Mouse (Mus musculus) adrenal gland, postnatal 4 days (tissue): ENCODE data around the gene 1810009A15Rik. TPM values are rescaled to one million over a fixed set of nuclear protein-coding genes. Genes with fewer than 3 reads are reported as not detected.

Experiments used
- DNase-seq, 2 experiments: peaks; one replicate each; pipeline ENCODE4 v3.0.0; 2021 to 2022; ENCODE audit warnings: low spot score in 2 of 2, mixed read lengths in 2 of 2
- microRNA-seq: library from miRNA; unstranded; fragments of <30 nt; microRNA quantifications from one replicate; pipeline ENCODE4 v1.2.0, GENCODE M21; 2021
- total RNA-seq, 2 experiments: library from RNA; stranded (reverse); gene quantifications; 2 replicates each; pipeline ENCODE4 v1.2.3; 2021

The 1810009A15Rik gene
- total RNA-seq, 2 experiments from 2014 or later = 36.7 to 37.7 TPM

DNA sequence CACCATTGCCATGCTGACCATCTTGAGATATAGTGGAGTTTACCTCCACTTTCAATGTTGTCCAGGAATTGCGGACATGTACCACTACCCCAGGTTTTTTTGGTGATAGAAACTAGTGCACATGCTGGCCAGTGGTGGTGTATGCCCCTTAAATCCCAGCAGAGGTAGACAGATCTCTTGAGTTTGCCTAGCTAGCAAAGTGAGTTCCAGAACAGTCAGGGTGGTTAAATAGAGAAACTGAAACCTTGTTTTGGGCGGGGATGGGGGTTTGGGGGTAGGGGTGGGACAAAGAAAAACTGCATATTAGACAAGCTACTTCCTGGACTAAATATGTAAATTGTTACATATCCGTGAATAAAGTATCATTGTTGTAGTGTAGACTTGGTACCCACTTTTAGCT is 30.3 kb downstream of the 1810009A15Rik start:
- DNase-seq = no peak

- DNase-seq = no peak
Measured at GRCm38 (mm10) chr19:8919684-8920072, 31.0 kb downstream of the 1810009A15Rik start.

DNA sequence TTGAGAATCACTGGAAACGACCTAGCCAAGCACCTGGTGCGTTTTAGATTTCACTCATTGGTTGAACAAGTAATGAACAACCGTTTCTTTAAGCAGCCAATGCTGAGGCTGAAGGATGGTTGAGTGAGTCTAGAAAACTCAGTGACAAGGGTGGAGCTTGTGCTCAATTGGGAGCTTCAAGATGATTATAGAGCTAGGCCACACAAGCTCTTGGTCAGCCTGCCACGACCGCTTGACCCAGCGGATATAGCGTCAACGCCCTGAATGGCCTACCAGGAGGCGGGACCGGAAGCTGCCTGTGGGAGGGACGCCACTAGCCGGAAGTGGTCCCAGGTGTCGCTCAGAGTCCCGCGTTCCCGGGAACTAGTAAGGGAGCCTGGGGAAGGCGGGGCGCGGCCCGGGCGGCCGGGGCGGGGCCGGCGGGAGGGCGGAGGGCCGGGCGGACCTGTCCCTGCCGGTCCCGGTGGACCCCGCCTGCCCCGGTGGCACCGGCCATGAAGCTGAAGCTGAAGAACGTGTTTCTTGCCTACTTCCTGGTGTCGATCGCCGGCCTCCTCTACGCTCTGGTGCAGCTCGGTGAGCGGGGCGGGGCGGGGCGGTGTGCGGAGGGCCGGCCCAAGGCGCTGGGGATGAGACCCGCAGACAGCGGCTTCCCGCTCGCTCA is 31.6 kb downstream of the 1810009A15Rik start, which contains the start of gene B3gat3:
Gene B3gat3 (plus strand): TSS at position 302 of the 664 bp plus-strand sequence.
- peak; percentile 82 to 89 for DNase-seq

DNA sequence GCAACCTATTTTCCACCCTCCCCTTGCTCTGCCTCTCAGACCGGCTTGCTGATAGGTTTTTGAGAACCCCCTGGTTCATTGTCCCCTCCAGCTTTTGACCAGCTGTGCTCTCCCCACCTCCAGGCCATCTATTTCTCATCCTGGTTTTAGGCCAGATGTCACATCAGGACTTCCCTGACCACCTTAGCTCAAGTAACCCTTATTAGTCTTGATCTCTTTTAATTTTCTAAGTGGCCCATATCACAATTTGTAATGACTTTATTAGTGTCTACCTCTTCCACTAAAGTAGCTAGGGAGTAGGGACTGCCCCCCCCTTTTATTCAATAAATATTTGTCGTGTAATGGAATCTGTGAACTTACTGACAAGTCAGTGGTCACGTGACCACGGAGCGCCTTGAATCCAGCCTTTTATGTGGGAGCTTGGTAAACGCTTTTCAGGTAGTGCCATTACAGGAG is 32.2 kb downstream of the 1810009A15Rik start:
- DNase-seq = no peak

DNA sequence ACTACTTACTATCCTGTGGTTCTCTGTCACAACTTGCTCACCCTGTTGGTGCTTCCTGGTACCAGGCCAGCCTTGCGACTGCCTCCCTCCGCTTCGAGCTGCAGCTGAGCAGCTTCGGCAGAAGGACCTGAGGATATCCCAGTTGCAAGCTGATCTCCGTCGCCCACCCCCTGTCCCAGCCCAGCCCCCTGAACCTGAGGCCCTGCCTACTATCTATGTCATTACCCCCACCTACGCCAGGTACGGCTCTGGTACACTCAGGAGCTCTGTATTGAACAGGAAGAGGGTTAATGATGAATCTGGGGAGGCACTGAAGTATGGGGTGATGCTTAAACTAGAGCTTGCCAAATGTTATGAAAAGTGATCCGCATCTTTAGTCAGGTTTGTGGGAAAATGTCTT is 33.1 kb downstream of the 1810009A15Rik start:
- no peak for DNase-seq

GRCm38 (mm10) chr19:8926766-8927165 is 38.1 kb downstream of the 1810009A15Rik start:
- DNase-seq = no peak

- DNase-seq = no peak
Measured at GRCm38 (mm10) chr19:8927891-8928525, 39.4 kb downstream of the 1810009A15Rik start.

DNA sequence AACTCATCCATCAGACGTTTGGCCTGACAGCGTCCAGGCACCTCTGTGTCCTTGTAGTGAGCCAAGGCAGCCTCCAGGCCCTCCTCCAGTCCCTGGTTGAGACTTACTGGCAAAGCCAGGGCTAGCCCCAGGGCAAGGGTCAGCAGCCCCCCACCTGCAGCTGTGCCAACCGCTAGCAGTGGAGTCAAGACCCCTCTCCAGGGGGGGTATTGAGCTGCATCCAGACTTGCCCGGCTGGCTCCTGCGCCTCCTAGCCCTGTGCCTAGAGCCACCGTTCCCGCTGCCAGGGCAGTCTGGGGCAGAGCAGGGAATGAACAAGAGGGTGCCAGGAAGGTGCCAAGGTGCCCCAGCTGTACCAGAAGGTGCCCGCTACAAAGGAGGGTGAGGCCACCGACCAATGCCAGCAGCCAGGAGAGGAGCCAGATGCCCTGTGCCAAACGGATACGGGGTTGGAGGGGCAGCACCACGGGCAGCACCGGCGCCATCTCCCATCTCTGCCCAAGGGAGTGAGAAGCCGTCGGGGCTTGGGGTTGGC is 40.1 kb downstream of the 1810009A15Rik start:
- peak in 1 of 2 experiments; percentile 30 for DNase-seq

- DNase-seq = peak; percentile 70 to 78
Measured at GRCm38 (mm10) chr19:8929224-8930088, 40.8 kb downstream of the 1810009A15Rik start, which contains the start of the genes Rom1 and Eml3. Gene Rom1, minus strand, starts transcription at chr19:8929356. Gene Eml3, plus strand, starts transcription at chr19:8929552.

- DNase-seq = no peak
Measured at GRCm38 (mm10) chr19:8930117-8930516, 41.5 kb downstream of the 1810009A15Rik start.

DNA sequence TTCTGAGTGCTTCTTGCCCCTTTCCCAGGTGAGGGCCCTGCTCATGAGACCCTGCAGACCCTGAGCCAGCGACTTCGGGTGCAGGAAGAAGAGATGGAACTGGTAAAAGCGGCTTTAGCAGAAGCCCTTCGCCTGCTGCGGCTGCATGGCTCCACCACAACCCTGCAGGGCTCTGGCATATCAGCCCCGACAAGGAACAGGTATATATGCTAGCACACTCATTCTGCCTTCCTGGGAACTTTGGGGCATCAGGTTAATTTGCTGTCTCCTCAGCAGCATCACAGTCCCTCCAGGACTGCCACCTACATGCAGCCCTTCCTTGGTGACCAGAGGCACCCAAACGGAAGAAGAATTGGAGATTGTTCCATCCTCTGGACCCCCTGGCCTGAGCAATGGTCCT is 42.1 kb downstream of the 1810009A15Rik start:
- DNase-seq = no peak

- DNase-seq = no peak
Measured at GRCm38 (mm10) chr19:8936736-8937135, 48.1 kb downstream of the 1810009A15Rik start.

Small RNA genes lying within 50 kb of the gene (microRNA-seq; reads per million reads assigned to microRNA genes)
- gene Mir5136 = 0.79 reads per million

Other genes starting within 250 kb of the 1810009A15Rik start
- gene Chrm1, start 225.1 kb upstream of the 1810009A15Rik start, total RNA-seq = 1 to 10 TPM; 2.7 to 3.0 TPM
- 100 to 1,000 TPM; 161 to 174 TPM for gene Slc3a2, start 165.5 kb upstream of the 1810009A15Rik start, total RNA-seq
- 10 to 100 TPM; 64.2 to 64.3 TPM for gene Wdr74, start 153.0 kb upstream of the 1810009A15Rik start, total RNA-seq
- 1 to 10 TPM; 2.3 to 2.5 TPM for gene 1700092M07Rik, start 148.1 kb upstream of the 1810009A15Rik start, total RNA-seq
- gene Stx5a, start 147.4 kb upstream of the 1810009A15Rik start, total RNA-seq = 100 to 1,000 TPM; 118 to 125 TPM
- gene Nxf1, start 131.8 kb upstream of the 1810009A15Rik start, total RNA-seq = 100 to 1,000 TPM; 124 to 145 TPM
- 100 to 1,000 TPM; 102 to 103 TPM for gene Tmem223, start 117.9 kb upstream of the 1810009A15Rik start, total RNA-seq
- 10 to 100 TPM; 65.4 to 68.6 TPM for gene Tmem179b, start 114.4 kb upstream of the 1810009A15Rik start, total RNA-seq
- gene Taf6l, start 102.4 kb upstream of the 1810009A15Rik start, total RNA-seq = 10 to 100 TPM; 18.3 to 18.9 TPM
- gene Polr2g, start 90.3 kb upstream of the 1810009A15Rik start, total RNA-seq = 100 to 1,000 TPM; 103 TPM
- gene Zbtb3, start 86.3 kb upstream of the 1810009A15Rik start, total RNA-seq = 1 to 10 TPM; 2.0 to 2.4 TPM
- 10 to 100 TPM; 32.1 to 34.3 TPM for gene Ttc9c, start 69.5 kb upstream of the 1810009A15Rik start, total RNA-seq
- 10 to 100 TPM; 73.5 to 83.1 TPM for gene Hnrnpul2, start 68.8 kb upstream of the 1810009A15Rik start, total RNA-seq
- not detected for gene AC129217.1, start 59.1 kb upstream of the 1810009A15Rik start, total RNA-seq
- gene Bscl2, start 51.4 kb upstream of the 1810009A15Rik start, total RNA-seq = 100 to 1,000 TPM in 1 of 2 experiments, 10 to 100 TPM in 1; 91.5 to 102 TPM
- 10 to 100 TPM; 14.5 to 16.3 TPM for gene Gng3, start 49.7 kb upstream of the 1810009A15Rik start, total RNA-seq
- 1 to 10 TPM; 3.5 to 4.2 TPM for gene Lrrn4cl, start 38.1 kb upstream of the 1810009A15Rik start, total RNA-seq
- gene Ubxn1, start 17.4 kb upstream of the 1810009A15Rik start, total RNA-seq = 100 to 1,000 TPM; 217 to 224 TPM
- 10 to 100 TPM; 56.6 to 59.1 TPM for gene Uqcc3, start 7.9 kb upstream of the 1810009A15Rik start, total RNA-seq
- gene Lbhd1, start 5.1 kb upstream of the 1810009A15Rik start, total RNA-seq = 10 to 100 TPM; 11.8 to 12.7 TPM
- not detected for gene Gm49403, start 4.9 kb upstream of the 1810009A15Rik start, total RNA-seq
- gene Gm49416, start 73 bp downstream of the 1810009A15Rik start, total RNA-seq = 1 to 10 TPM; 2.8 to 3.3 TPM
- 10 to 100 TPM; 29.6 to 30.9 TPM for gene Ints5, start 4.2 kb downstream of the 1810009A15Rik start, total RNA-seq
- 100 to 1,000 TPM; 183 to 194 TPM for gene Ganab, start 9.2 kb downstream of the 1810009A15Rik start, total RNA-seq
- 10 to 100 TPM; 56.2 to 56.8 TPM for gene B3gat3, start 31.5 kb downstream of the 1810009A15Rik start, total RNA-seq
- gene Rom1, start 40.5 kb downstream of the 1810009A15Rik start, total RNA-seq = 10 to 100 TPM; 13.3 to 15.3 TPM
- gene Eml3, start 40.7 kb downstream of the 1810009A15Rik start, total RNA-seq = 10 to 100 TPM; 65.2 to 72.1 TPM
- gene Mta2, start 53.0 kb downstream of the 1810009A15Rik start, total RNA-seq = 100 to 1,000 TPM; 141 to 144 TPM
- 10 to 100 TPM; 23.2 to 26.9 TPM for gene Tut1, start 65.0 kb downstream of the 1810009A15Rik start, total RNA-seq
- gene Eef1g, start 78.2 kb downstream of the 1810009A15Rik start, total RNA-seq = 100 to 1,000 TPM; 505 to 508 TPM
- gene Ahnak, start 100.4 kb downstream of the 1810009A15Rik start, total RNA-seq = 100 to 1,000 TPM; 125 to 131 TPM
- not detected for gene Scgb1a1, start 199.1 kb downstream of the 1810009A15Rik start, total RNA-seq
- gene Asrgl1, start 246.8 kb downstream of the 1810009A15Rik start, total RNA-seq = 10 to 100 TPM; 23.7 to 25.1 TPM